Mouse (Mus musculus) brain, embryonic 14.5 days (tissue): ENCODE data around the gene Sp9.

ENCODE experiments used
- CTCF ChIP-seq: fragments of 200-500 bp; IDR thresholded peaks from 2 replicates; pipeline ENCODE4 v1.5.1; 2012; ENCODE audit warnings: inconsistent platforms, mild to moderate bottlenecking, moderate library complexity, borderline replicate concordance; ENCODE audit not compliant: insufficient read depth, insufficient read length; ENCODE audit errors: extremely low read depth
- POLR2A ChIP-seq: fragments of 200-500 bp; IDR thresholded peaks from 2 replicates; pipeline ENCODE4 v1.6.1; 2012; ENCODE audit warnings: mild to moderate bottlenecking, inconsistent platforms, borderline replicate concordance; ENCODE audit not compliant: poor library complexity, insufficient read depth, insufficient read length, severe bottlenecking; ENCODE audit errors: extremely low read depth

DNA sequence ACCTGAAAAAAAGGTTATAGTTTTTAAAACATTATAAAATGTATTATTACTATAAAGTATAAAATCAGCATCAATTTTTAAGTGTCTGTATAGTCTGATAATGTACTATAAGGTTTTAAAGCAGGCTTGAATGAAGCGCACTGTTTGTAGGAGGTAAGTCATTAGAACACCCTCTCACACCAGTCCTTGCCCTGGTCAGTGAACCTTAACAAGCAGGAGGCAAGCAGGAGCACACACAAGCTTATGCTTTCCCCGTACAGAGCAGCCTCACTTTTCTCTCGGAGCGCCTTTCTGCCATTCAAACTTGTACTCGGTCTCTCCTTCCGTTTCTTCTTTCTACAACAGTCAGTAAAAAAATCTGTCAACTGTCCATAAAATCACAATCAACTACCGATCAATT, 34.3 kb downstream of the Sp9 start:
- no peak for TF ChIP-seq CTCF
- no peak for TF ChIP-seq POLR2A
